Mouse (Mus musculus) liver, embryonic 14.5 days (tissue): ENCODE results near the gene Dusp12.

Experiments
- CTCF ChIP-seq: IDR thresholded peaks from 2 replicates; pipeline ENCODE4 v1.5.1; 2016; ENCODE audit warnings: antibody characterized with exemption, low read depth, control low read depth
- EP300 ChIP-seq: IDR thresholded peaks from 2 replicates; pipeline ENCODE4 v1.6.1; 2016; ENCODE audit warnings: antibody characterized with exemption, low read depth

DNA sequence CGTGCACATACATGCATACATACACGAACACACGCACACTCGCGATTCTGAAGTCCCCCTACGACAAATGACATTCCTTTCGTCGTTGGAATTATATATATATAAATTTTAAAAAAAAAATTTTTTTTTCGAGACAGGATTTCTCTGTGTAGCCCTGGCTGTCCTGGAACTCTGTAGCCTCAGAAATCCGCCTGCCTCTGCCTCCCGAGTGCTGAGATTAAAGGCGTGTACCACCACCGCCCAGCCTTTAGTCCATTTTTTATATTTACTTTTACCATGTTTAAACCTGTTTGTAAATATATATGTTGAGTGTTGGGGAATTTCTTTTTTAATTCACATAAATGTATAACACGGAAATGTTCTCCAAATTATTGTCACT lies 16.4 kb downstream of the Dusp12 start:
- TF ChIP-seq CTCF (no peak), EP300 (no peak)
